Mouse (Mus musculus): Measurements from ENCODE around the gene Slc36a4.

DNA sequence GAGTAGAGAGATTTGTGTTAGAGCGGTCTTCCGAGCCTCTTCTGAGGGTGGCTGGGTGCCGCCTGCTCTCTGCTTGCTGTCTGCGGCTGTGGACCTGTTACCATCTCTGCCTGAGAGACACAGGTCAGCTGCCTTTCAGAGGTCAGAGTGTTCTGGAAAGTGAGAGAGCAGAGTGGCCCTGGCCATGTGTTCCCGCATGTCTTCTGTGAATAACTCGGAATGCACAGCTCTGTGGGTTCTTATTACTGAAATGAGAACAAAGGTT lies 25.3 kb downstream of the Slc36a4 start:
- TF ChIP-seq POLR2A (IDR thresholded peaks at IDR 0.05; ENCODE audit: control insufficient read depth, extremely low read depth, insufficient read depth, low read length, poor library complexity) = no peak
- no peak for TF ChIP-seq CTCF (IDR thresholded peaks at IDR 0.05; ENCODE audit: borderline replicate concordance, control insufficient read depth, extremely low read depth, insufficient read depth, low read length, poor library complexity)
